Mouse (Mus musculus) monocyte, adult 5-6 weeks (primary cell): ENCODE data around the gene Ebf4. TPM values are rescaled to one million over a fixed set of nuclear protein-coding genes. Genes with fewer than 3 reads are reported as not detected.

Experiments
- ATAC-seq: fragments of 153-309, 156-312 bp; replicated peaks from 2 replicates; pipeline ENCODE4 v1.8.0; 2017; ENCODE audit warnings: mild to moderate bottlenecking; ENCODE audit not compliant: low TSS enrichment, insufficient number of reproducible peaks, severe bottlenecking, poor library complexity, low FRiP score
- total RNA-seq: library from RNA; stranded (forward); fragments of 200-1000, 200-491, 200-594 nt; gene quantifications from 3 replicates; pipeline ENCODE4 v1.2.3, GENCODE M21; 2017

Ebf4 gene
- total RNA-seq, 1 experiment from 2014 or later, result not detected

DNA sequence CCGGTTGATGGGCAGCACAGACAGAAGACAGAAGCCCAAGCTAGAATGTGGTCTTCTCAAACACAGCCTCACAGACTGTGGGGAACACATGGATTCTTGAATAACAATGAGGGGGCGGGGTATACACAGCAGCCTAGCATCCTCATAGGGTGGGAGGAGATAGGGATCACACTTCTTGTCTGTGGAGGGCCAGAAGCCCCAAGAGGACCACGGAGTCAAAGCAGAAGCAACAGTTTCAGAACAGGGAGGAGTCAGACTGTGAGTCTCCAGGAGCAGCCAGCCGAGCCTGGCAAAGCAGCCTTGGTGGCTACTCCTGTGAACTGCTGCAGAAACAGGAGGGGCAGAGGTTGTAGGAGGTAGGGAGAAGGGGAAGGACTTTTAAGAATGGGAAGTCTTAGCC, 1.5 kb upstream of the Ebf4 start:
- ATAC-seq, result no peak

DNA sequence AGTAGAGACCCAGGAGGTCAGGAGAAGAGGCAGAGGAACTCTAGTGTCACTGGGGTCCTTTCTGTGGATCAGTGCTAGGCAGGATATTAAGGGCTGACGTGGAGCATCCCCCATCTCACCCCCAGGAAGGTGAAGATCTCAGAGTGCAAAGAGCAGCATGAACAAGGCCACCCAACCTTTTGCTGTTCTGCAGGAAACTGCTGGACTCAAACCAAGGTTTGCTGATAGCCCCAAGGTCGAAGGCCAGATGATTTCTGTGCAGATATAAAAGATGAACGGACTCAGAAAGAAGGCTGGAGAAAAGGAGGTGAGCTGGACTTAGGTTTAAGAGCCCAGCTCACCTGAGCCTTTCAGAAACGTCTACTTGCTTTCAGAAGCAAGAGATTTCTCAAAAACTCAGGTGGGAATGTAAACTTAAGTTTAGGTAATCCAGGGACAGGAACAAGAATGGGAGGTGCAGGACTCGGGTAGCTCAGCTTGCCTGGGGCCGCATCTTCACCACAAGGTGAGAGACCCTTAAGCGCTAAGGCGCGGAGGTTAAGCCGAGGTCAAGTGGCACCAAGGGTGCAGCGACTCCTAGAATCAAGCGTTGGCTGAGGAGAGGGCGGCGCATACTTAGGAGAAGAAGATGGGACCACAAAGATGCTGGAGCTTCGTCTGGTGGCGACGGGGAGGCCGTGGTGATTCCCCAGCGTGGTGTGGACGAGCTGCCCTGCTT, 592 bp upstream of the Ebf4 start:
- no peak for ATAC-seq

DNA sequence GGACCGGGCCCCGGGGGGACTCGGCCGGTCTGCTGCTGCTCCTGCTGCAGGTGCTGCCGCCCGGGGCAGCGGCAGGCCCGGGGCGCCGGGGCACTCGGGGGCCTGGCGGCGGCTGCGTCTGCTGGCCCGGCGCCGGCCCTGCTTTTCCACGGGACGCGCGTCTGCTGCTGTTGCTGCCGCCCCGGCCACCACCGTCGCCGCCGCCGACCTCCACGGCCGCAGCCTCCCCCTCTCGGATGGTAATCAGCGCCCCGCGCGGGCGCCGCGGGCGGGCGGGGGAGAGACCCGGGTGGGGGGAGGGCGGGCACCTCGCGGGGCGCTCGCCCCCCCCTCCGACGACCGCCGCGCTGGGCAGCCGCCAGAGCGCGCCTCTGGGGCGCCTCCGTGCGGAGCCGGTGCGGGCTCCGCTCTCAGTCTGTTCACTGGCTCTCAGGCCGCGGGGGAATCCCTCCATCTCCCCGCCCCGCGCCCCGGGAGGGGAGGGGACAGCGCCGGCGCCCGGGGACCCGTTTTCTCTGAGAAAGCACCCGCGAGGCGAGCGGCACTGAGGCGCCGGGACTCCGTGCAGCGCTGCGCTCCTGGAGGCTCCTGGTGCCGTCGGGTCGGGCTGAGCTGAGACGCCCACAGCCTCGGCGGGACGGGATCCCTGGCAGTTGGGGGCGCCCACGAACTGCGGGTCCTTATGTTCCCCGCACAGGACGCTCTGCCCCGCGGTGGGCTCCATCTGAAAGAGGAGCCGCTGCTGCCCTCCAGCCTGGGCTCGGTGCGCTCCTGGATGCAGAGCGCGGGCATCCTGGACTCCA, 563 bp downstream of the Ebf4 start:
- no peak for ATAC-seq

DNA sequence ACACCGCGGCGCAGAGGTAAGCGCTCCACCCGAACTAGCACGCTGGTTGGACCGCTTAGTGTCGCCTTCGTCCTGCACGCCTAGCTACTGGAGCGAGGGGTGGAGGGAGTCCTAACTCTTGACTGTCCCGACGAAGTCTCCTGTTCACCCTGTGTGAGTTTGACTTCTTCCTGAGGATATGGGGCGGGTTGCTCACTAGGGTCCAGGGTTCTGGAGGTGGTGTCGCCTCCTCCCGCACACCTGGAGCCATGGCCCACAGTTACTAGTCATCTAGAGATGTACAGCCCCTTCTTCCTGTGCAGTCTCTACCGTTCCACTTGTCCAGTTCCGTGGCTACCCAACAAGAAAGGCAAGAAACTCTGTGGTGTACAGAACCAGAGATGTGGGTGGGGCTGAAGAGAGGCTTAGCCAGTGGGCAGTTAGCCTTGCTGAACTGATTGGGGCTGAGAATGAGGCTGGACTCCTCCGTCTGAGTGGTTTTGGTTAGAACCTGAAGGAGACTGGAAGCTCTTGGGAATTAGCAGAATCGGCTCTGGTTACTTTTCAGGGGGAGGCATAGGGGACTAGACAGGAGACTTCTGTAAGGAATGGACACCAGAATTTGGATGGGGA, 1.3 kb downstream of the Ebf4 start:
- no peak for ATAC-seq

DNA sequence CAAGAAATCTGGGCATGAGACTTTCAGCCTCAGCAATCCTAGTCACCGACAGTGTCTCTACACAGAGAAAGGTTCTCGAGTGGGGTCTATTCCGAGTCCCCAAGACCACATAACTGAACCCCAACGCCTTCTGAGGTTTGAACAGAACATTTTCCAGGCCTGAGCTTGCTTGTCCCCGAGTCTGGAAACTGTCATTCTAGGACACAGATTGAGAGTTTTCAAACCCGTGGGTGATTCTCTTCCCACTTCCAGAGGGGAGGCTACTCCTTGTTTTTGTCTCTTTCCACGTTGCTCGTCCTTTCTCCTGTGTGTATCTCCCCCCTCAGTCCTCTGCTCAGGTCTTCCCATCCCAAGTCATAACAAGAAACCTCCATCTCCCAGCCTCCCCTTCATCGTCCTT, 2.6 kb downstream of the Ebf4 start:
- no peak for ATAC-seq

DNA sequence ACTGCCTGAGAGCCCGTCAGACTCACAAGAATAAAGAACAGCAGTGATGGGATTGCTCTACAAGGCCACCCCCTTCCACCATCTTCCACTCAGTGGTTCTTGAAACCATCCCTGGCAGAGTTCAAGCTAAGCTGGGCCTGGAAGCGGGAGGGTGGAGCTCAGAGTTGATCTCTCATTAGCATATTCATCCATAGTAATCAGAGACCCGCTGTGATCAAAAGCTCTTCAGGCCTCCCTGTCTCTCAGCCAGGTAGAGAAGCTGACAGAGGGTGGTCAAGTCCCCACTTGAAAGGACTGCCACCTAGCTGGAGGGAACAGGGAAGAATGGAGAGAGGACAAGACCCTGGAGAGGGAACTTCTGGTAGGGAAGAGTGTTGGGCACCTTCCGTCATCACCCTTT, 8.0 kb downstream of the Ebf4 start:
- ATAC-seq, result no peak

DNA sequence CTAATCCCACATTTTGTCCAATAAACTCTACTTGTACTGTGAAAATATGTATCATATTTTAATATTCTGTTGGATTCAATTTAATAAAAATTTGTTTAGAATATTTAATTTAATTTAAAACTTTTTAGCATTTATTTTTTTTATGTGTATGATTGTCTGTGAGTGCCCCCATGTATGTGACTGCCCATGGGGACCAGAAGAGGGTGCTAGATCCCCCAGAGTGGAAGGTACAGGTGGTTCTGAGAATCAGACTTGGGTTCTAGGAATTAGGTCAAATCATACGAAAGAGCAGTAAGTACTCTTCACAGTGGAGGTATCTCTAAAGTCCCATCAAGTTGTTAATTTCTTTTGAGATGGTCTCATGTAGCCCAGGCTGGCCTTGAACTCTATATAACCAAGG, 32.1 kb downstream of the Ebf4 start:
- no peak for ATAC-seq

DNA sequence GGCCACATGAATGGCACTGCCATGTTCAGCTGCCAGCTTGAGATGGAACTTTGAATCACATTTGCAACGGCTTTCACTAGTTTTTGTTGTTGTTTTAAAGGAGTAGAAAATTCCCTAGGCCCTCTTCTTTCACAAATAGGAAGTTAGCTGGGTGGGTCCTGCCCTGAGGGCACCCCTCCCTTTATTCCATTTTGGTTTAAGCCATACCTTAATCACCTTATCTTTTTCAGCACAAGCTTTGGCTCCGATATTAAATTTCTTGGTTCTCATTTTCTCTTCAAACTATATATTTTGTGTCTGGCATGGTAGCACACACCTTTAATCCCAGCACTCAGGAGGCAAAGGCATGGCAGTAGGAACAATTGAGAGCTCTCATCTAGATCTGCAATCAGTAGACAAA, 34.5 kb downstream of the Ebf4 start:
- no peak for ATAC-seq

DNA sequence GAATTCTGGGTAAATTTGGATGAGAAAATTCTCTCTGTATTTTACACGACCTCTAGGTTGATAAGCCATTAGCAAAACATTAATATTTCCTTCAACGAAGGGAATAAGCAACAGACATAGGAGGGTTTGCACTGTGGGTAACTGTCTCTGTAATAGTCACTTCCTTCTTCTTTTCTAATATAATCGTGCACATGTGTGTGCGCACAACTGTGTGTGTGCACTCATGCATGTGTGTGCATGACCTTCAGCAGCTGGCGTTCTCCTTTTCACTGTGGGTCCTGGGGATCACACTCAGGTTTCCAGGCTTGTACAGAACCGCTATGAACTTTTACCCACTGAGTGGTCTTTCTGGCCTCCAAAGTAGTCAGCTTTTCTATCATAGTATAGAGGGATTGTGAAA, 40.1 kb downstream of the Ebf4 start:
- no peak for ATAC-seq

DNA sequence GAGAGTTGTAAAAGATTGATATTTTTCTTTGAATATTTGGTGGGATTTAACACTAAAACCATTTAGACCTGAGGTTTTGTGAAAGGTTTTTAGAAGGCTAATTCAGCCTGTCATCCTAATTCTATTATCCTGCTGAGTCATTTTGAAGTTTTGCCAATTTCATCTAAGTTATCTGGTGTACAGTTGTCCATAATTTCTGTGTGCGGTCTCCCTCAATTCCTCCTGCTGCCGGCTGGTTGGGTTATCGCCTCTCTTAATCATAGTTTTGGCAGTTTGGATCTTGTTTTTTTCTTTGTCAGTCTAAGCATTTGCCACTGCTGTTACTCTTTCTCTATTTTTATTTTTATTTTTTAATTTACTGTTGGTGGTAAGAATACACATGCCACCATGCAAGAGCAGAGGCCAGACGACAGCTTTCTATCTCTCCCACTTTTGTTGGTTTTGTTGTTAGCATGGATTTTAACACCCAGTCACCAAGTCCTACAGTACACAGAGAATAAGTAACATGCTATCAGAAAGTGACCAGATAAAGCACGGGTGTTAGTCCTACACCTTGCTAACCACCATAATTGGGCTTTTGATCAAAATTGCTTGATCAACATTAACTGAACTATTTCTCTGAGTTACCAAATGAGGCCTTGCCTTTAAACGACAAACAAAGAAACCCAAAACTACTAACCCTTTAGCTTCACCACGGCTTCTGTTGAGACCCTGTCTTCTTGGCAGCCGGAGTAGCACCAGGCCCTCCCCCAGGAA, 45.7 kb downstream of the Ebf4 start:
- ATAC-seq, result no peak

DNA sequence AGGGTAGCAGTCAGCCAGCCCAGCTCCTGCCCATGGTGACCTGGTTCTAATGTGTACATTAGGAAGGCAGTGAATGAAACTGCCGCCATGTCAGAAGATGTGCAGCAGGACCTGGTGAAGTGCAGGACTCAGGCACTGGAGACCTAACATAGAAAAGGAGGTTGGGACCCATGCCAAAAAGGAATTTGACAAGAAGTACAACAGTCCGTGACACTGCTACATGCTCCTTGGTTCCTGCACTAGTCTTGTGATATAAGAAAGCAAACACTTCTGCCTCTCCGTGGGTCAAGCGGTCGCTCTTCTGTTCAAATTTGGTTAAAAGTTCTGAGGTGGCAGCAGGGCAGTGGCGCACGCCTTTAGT, 46.2 kb downstream of the Ebf4 start:
- no peak for ATAC-seq

DNA sequence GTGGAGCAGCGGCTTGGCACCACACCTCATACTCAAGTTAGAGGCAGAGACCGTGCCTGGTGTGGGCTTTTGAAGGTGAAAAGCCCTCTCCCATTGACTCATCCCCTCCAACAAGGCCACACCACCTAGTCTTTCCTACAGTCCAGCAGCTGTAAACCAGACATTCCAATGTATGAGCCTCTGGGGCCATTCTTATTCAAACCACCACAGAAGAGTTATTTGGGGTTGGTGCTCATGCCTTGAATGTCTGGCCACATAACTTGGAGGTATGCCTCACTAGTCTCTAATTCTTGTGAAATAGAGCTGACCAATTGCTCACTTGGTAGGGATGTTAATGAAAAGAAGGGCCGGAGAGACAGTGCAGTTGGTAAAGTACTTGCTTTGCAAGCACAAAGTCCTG, 55.4 kb downstream of the Ebf4 start:
- ATAC-seq, result no peak

DNA sequence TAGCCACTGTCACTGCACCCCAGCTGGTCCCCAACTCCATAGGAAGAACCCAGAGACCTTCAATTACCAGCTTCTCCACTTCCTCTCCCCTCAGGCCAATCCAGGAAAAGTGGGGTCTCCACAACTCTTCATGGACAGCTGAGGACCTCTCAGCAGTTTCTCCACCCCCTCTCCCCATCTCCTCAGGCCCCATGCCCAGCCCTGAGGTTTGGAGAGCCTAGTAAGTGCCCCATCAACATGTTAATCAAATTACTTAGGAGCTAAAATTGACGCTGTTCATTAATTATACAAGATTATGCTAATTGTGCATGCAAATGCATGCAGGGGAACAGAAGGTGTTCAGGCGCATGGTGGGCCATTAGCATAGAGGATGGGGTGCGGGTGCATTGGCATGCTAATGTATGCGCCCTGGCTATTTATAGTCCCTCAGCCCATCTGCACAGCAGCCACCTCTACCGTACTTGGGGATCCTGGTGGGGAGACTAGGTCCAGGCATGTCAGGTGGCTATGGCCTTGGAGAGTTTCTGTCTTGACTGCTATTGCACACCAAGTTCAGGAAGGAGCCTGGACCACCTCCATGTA, 56.9 kb downstream of the Ebf4 start:
- ATAC-seq, result no peak

DNA sequence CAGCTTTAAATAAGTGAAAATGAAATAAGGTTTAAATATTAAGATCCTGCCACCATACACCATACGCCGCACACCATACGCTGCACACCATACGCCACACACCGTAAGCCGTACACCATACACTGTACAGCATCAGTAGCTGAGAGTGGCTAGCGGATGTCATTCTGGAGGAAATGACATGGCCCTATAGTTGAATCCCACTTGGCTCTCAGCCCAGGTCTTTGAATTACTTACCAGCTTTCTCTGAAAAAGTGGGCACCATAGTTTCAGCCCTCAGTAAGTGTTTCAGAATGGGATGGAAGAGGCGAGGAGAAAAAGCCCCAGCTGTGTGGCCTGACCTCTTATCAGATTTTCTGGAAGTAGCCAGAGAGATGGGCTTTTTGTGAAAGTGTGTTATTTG, 58.4 kb downstream of the Ebf4 start:
- no peak for ATAC-seq

DNA sequence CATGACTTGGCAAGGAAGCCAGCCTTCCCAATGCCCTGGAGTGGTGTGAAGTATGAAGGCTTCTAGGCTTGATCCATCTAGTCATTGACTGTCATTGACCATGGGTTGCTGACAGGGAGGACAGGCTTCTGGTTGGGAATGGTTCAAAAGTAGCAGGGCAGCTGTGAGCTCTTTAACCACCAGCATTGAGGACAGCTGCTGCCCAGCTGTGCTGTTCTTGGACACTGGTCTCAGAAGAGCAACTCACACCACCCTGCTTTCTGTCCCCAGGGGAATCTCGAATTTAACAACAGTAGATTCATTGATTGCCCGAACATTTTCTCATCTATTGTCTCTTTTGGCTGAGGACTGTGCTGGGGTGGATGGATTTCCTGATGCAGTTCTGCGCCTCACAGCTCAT, 58.9 kb downstream of the Ebf4 start:
- no peak for ATAC-seq

DNA sequence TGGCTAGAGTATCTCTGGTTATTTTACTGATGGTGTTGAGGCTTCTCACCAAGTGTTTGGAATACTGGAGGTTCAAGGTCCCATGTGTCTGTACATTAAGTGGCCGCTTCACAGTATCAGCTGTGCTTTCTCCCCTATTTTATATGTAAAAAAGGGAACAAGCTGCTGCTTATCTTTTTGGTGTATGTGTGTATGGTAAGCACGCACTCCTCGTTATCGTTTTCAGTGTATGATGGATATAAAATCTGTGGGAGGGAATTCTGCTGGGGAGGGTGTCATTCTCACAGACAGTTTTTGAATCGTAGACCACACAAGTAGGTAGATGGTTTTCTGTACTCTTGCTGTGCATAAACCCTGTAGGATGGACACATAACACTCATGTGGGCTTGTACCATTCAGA, 62.6 kb downstream of the Ebf4 start:
- no peak for ATAC-seq

DNA sequence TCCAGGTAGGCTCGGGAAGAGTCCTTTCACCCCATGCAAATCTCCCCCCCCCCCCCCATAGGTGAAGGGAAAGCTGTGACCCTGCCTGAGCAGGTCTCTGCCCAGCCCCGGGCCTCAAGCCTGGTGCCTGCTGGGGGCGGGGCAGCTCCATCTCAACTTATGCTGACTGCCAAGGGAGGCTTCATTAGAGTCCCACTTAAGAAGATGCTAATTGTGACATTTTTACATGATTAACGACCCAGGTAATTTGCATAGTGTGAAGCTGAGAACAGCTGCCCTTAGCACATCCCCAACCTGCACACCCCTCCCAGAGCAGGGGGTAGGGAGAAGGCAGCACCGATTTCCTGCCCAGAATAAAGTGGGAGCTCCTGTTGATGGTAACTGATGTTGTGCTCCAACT, 63.9 kb downstream of the Ebf4 start:
- ATAC-seq, result no peak

DNA sequence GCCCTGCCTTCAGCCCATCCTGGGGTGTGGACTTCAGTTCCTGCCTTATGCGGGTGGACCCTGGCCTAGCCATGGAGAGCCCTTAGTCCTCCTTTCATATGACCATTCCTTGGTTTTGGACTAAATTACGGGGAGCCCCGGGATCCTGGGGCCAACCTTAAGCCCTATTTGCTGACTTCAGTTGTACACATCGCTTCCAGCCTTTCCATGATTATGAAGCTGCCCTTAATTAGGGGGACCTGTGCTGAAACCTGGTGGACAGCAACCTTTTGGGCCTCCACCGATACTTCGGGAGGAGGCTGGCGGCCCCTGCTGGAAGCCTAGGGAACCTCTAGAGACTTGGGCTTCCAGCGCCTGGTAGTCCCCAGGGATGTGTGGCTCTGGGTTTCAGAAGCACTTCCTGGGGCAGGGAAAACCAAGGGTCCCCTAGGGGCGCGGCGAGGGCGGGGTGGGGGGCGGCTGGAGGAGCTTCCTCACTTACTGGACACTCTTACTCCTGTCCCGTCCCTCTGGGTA, 67.6 kb downstream of the Ebf4 start:
- no peak for ATAC-seq
